Mouse (Mus musculus): Measurements from ENCODE around the gene Hist1h3b.
"Not testable (repeated sequence)": the region's sequence is repeated elsewhere in the genome, so short reads cannot be mapped to it uniquely, and the experiment has no call there.

The Hist1h3b gene

GRCm38 (mm10) chr13:23753314-23754078 is 1.4 kb downstream of the Hist1h3b start:
- peak; percentile 5 for DNase-seq (ENCODE audit: low spot score)

GRCm38 (mm10) chr13:23755000-23755399 is 2.9 kb downstream of the Hist1h3b start:
- DNase-seq (ENCODE audit: low spot score) = no peak

- peak; percentile 97 for DNase-seq (ENCODE audit: low spot score)
Observed at GRCm38 (mm10) chr13:23756790-23757189, 4.7 kb downstream of the Hist1h3b start, which contains the start of gene Hist1h4b. TSS of gene Hist1h4b (plus strand) at chr13:23757013.

GRCm38 (mm10) chr13:23757211-23757773 is 5.2 kb downstream of the Hist1h3b start:
- peak; percentile 82 for DNase-seq (ENCODE audit: low spot score)

- no peak for DNase-seq (ENCODE audit: low spot score)
Observed at GRCm38 (mm10) chr13:23757921-23758320, 5.9 kb downstream of the Hist1h3b start.

GRCm38 (mm10) chr13:23759251-23759771 is 7.2 kb downstream of the Hist1h3b start:
- DNase-seq (ENCODE audit: low spot score) = no peak

- no peak for DNase-seq (ENCODE audit: low spot score)
Observed at GRCm38 (mm10) chr13:23759916-23760239, 7.8 kb downstream of the Hist1h3b start.

- DNase-seq (ENCODE audit: low spot score) = peak; percentile 39
Observed at GRCm38 (mm10) chr13:23760240-23760971, 8.3 kb downstream of the Hist1h3b start.

GRCm38 (mm10) chr13:23760972-23761864 is 9.2 kb downstream of the Hist1h3b start, which contains the start of gene Hist1h4a:
TSS of gene Hist1h4a (minus strand) at chr13:23761230.
- peak; percentile 99 for DNase-seq (ENCODE audit: low spot score)

- peak; percentile 87 for DNase-seq (ENCODE audit: low spot score)
Observed at GRCm38 (mm10) chr13:23761871-23762821, 10.1 kb downstream of the Hist1h3b start, which contains the start of gene Hist1h3a. TSS of gene Hist1h3a (minus strand) at chr13:23762386.

- DNase-seq (ENCODE audit: low spot score) = no peak
Observed at GRCm38 (mm10) chr13:23763242-23763585, 11.1 kb downstream of the Hist1h3b start.

- peak; percentile 93 for DNase-seq (ENCODE audit: low spot score)
Observed at GRCm38 (mm10) chr13:23763586-23764323, 11.7 kb downstream of the Hist1h3b start, which contains the start of gene Hist1h1a. TSS of gene Hist1h1a (plus strand) at chr13:23763666.

- peak; percentile 47 for DNase-seq (ENCODE audit: low spot score)
Observed at GRCm38 (mm10) chr13:23764324-23765171, 12.5 kb downstream of the Hist1h3b start.

GRCm38 (mm10) chr13:23765172-23765513 is 13.1 kb downstream of the Hist1h3b start:
- DNase-seq (ENCODE audit: low spot score) = no peak

GRCm38 (mm10) chr13:23766772-23767171 is 14.7 kb downstream of the Hist1h3b start:
- DNase-seq (ENCODE audit: low spot score) = no peak

- no peak for DNase-seq (ENCODE audit: low spot score)
Observed at GRCm38 (mm10) chr13:23768834-23769397, 16.8 kb downstream of the Hist1h3b start.

- DNase-seq (ENCODE audit: low spot score) = not testable (repeated sequence)
Observed at GRCm38 (mm10) chr13:23769613-23770012, 17.5 kb downstream of the Hist1h3b start, which contains the start of gene Trim38. TSS of gene Trim38 (plus strand) at chr13:23769913.

- peak; percentile 79 for DNase-seq (ENCODE audit: low spot score)
Observed at GRCm38 (mm10) chr13:23772561-23773313, 20.7 kb downstream of the Hist1h3b start.

Measured in yolk sac, embryonic 10.5 days (tissue).